Mouse (Mus musculus): ENCODE results near the gene Macf1.

- TF ChIP-seq POLR2A (IDR thresholded peaks at IDR 0.05; ENCODE audit: low read depth, low read length): no peak
- TF ChIP-seq CTCF (IDR thresholded peaks at IDR 0.05; ENCODE audit: extremely low read depth, insufficient read length, insufficient replicate concordance, low read depth, low read length): no peak
Measured at GRCm38 (mm10) chr4:123328946-123329345, 355.2 kb downstream of the Macf1 start.
